Mouse (Mus musculus): ENCODE measurements around the gene Gpr155.

- TF ChIP-seq CTCF (IDR thresholded peaks at IDR 0.05 in 2 of 3, conservative IDR thresholded peaks at IDR 0.05 in 1 of 3; ENCODE audit: control insufficient read depth in 1 of 3, insufficient read depth in 1 of 3, low read depth in 2 of 3, low read length in 3 of 3, poor library complexity in 1 of 3, severe bottlenecking in 1 of 3) (no peak), SMC3 (IDR thresholded peaks at IDR 0.05; ENCODE audit: low read depth, low read length) (no peak), MYB (IDR thresholded peaks at IDR 0.05; ENCODE audit: low read depth, low read length) (no peak), POLR2A (IDR thresholded peaks at IDR 0.05; ENCODE audit: control insufficient read depth in 1 of 2, insufficient read depth in 1 of 2, low read depth in 1 of 2, low read length in 2 of 2, poor library complexity in 1 of 2) (no peak), MEF2A (IDR thresholded peaks at IDR 0.05; ENCODE audit: extremely low read depth, insufficient replicate concordance, low read depth, low read length, poor library complexity, severe bottlenecking) (no peak), MAFK (IDR thresholded peaks at IDR 0.05; ENCODE audit: borderline replicate concordance, low read depth, low read length) (no peak)
These were observed 11.1 kb upstream of the Gpr155 start for GRCm38 (mm10) chr2:73397476-73397875.

Data from MEL (cell line).